Mouse (Mus musculus): ENCODE data around the gene Insc. TPM values are rescaled to one million over a fixed set of nuclear protein-coding genes. Genes with fewer than 3 reads are reported as not detected.

The Insc gene
- total RNA-seq, 2 experiments from 2014 or later: 5.8 to 8.6 TPM

- DNase-seq (ENCODE audit: low spot score in 2 of 2): no peak
Observed at GRCm38 (mm10) chr7:114754626-114755025, 11.1 kb downstream of the Insc start.

- DNase-seq (ENCODE audit: low spot score in 2 of 2): no peak
Observed at GRCm38 (mm10) chr7:114762660-114763059, 19.2 kb downstream of the Insc start.

DNA sequence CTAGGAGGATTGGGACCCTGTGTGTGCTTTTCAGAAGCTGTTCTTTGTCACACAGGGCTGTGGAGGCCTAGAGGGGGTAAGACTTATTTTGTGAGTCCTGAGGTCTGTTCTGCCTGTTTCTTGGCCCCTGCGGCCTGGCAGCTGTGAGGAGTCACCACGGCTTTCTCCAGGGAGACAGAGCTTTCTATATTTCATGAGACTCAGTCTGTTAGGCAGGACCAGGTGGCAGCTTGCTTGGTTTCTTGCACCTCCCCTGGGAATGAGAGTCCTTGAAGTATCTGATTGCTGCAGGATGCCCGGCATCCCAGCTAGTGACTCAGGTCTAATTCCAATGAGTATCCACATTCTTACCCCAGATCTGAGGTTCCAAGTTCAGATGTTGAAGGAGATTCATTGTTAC, 21.8 kb downstream of the Insc start:
- DNase-seq (ENCODE audit: low spot score in 2 of 2): no peak

GRCm38 (mm10) chr7:114766523-114766922, 23.0 kb downstream of the Insc start:
- DNase-seq (ENCODE audit: low spot score in 2 of 2): no peak

GRCm38 (mm10) chr7:114768516-114768915, 25.0 kb downstream of the Insc start:
- no peak for DNase-seq (ENCODE audit: low spot score in 2 of 2)

GRCm38 (mm10) chr7:114769041-114769440, 25.5 kb downstream of the Insc start:
- no peak for DNase-seq (ENCODE audit: low spot score in 2 of 2)

GRCm38 (mm10) chr7:114770586-114770985, 27.1 kb downstream of the Insc start:
- no peak for DNase-seq (ENCODE audit: low spot score in 2 of 2)

DNA sequence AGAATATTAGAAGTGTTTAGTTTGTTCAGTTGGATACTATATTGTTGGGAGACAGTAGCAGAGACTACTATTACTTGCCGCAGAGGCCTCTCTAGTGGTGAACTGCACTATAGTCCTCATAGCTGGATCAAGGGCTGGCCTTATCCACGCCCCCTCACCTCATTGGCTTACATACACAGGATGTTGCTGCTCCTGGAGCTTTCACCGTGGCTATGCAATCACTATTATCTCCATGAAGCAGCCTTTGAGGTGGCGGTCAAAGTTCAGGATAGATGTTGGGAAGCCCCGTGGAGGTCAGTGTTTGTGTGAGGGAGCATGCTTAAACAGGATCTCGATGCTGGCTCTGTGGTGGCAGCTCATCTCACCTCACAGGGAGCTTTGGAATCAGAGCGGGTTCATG, 28.3 kb downstream of the Insc start:
- DNase-seq (ENCODE audit: low spot score in 2 of 2): no peak

GRCm38 (mm10) chr7:114773781-114774180, 30.3 kb downstream of the Insc start:
- DNase-seq (ENCODE audit: low spot score in 2 of 2): no peak

GRCm38 (mm10) chr7:114775856-114776255, 32.4 kb downstream of the Insc start:
- DNase-seq (ENCODE audit: low spot score in 2 of 2): no peak

GRCm38 (mm10) chr7:114778156-114778770, 34.8 kb downstream of the Insc start:
- DNase-seq (ENCODE audit: low spot score in 2 of 2): no peak

DNA sequence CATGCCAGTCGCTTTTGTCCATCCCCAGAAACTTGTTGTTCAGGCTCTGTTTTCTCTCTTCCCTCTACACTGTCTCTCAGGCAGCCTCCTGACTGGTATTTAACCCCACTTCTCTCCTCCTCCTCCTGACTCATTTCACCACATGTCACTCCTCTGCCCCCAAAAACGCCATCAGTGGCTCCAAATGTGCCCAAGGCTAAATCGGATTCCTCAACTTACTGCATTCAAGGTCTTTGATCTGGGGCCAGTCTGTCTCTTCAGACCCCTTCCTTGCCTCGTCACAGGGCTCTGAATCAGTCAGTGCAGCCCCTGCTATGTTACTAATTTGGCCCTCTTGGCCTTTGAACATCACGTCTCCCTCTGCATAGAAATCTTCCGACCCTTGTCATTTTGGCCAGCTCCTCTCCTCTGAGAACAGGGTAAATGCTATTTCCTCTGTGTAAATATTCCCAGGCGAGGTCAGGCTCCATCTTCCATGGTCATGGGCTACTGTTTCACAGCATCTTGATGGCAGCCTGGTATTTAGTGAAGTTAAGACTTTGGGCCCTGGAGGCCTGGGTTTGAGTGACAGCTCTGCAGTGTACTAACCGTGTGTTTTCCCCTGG, 35.7 kb downstream of the Insc start:
- DNase-seq (ENCODE audit: low spot score in 2 of 2): no peak

DNA sequence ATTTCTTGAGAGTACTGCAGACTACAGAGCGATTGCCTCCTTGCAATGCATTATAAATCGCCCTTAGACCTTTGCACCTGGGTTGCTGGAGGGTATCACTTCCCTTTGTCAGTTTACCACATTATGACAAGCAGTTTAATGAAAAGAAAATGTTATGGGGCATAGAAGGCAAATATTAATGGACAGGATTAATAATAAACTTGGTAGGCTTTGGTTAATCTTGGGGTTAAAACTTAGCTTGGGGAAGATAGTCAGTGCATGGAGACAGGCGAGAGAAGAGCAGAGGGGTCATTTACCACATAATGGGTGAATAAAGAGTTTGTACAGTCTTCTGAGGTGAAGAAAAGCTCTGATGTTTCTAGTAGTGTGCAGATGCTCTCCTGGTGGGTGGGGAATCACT, 39.8 kb downstream of the Insc start:
- DNase-seq (ENCODE audit: low spot score in 2 of 2): no peak

DNA sequence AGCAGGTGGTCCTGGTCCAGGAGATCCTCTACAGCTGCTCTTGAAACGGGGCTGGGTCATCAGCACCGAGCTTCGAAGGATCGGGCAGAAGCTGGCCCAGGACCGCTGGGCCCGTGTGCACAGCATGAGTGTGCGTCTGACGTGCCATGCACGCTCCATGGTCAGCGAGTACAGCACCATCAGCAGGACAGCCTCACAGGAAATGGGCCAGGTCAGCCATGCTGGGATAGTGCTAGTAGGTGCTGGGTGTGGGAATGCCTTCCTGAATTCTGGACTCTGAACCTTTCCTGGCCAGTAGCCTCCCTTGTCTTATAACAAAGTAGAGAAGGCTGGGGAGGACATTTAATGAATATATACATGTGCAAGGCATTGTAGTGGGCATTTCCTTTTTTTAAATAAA, 47.6 kb downstream of the Insc start:
- DNase-seq (ENCODE audit: low spot score in 2 of 2): no peak

GRCm38 (mm10) chr7:114792026-114792425, 48.5 kb downstream of the Insc start:
- DNase-seq (ENCODE audit: low spot score in 2 of 2): no peak

DNA sequence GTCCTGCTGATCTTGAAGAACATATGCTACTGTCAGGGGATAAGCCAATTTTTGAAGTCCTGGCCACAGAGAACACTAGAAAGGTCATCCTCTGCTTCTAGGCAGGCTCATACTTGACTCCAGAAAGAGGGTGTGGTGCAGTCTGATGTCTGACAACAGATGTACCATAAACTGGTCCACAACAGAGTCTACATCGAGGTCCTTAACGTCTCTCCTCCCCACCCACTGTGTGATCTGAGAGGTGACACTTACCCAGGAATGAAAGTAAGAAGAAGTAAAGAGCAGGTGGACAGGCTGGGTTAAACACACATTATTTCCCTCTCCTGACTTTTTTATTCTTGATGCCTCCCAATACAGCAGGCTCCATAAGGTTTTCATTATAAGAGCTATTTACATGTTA, 50.9 kb downstream of the Insc start:
- DNase-seq (ENCODE audit: low spot score in 2 of 2): no peak

DNA sequence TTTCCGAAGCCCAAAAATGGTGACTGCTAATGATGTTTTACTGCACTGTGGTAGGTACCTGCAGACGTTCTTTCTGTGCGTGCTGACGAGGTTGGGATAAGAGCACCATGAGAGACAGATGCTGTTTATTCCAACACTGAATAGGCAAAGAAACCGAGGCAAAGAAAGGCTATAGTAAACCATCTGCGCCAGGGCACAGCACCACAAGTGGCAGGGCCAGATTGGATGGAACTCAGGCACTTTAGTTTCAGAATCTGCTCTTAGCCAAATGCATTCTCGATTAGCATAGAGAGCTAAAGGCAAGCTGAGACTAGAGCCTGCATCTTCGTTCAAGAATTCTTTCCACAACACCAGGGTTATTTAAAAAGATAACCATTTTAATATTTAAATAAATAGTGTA, 59.1 kb downstream of the Insc start:
- DNase-seq (ENCODE audit: low spot score in 2 of 2): no peak

DNA sequence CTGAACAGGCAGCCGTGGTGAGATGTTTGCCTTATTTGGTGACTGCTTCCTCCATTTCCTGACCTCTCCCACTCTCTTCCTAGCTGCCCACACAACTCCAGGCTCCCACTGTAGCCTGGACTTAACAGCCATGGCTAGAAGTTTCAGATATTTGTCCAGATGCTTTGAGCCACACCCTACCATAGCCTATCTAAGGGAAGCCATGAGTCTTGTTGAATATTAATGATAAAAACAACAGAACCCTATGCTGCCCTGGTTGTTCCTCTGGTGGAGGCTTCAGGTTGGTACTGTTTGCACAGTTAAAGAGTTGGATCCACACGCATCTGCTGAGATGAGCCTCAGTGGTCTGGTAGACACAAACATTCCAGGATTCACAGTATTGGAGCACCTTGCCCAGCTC, 61.8 kb downstream of the Insc start:
- DNase-seq (ENCODE audit: low spot score in 2 of 2): no peak

- DNase-seq (ENCODE audit: low spot score in 2 of 2): no peak
Observed at GRCm38 (mm10) chr7:114807343-114807742, 63.8 kb downstream of the Insc start.

- no peak for DNase-seq (ENCODE audit: low spot score in 2 of 2)
Observed at GRCm38 (mm10) chr7:114808341-114808740, 64.8 kb downstream of the Insc start.

GRCm38 (mm10) chr7:114817291-114817806, 73.9 kb downstream of the Insc start:
- DNase-seq (ENCODE audit: low spot score in 2 of 2): peak; percentile 78 to 84

DNA sequence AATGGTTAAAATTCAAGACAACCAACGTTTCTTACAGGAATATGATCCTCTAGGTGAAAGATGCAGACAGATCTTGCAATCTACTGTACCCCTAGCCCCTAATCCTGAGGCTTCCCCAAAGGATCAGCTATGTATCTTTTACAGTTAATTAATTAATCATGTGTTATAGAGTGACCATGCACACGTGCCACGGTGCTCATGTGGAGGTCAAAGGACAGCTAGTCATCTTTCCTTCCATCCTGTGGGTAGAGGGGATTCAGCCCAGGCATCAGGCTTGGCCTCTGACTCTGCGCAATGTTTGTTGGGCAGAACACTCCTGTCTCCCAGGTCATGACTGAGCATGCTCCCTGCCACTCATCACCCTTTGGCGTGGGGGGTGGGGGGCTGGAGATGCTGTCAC, 74.4 kb downstream of the Insc start:
- DNase-seq (ENCODE audit: low spot score in 2 of 2): no peak

GRCm38 (mm10) chr7:114818351-114818750, 74.9 kb downstream of the Insc start:
- no peak for DNase-seq (ENCODE audit: low spot score in 2 of 2)

All from gastrocnemius, postnatal 4 days (tissue).